Mouse (Mus musculus) heart, adult 18-20 months (tissue): ENCODE data around the gene Rnf11. TPM values are rescaled to one million over a fixed set of nuclear protein-coding genes. Genes with fewer than 3 reads are reported as not detected.
"Not testable (repeated sequence)": the region's sequence is repeated elsewhere in the genome, so short reads cannot be mapped to it uniquely, and the experiment has no call there.

ENCODE experiments used
- DNase-seq, 2 experiments: peaks; one replicate each; pipeline ENCODE4 v3.0.0; 2021 to 2022; ENCODE audit warnings: mixed read lengths in 1 of 2
- total RNA-seq, 2 experiments: library from RNA; stranded (reverse); gene quantifications; 2 replicates each; pipeline ENCODE4 v1.2.3; 2021

Gene Rnf11
- total RNA-seq, 2 experiments from 2014 or later, result 94.8 to 102 TPM

DNA sequence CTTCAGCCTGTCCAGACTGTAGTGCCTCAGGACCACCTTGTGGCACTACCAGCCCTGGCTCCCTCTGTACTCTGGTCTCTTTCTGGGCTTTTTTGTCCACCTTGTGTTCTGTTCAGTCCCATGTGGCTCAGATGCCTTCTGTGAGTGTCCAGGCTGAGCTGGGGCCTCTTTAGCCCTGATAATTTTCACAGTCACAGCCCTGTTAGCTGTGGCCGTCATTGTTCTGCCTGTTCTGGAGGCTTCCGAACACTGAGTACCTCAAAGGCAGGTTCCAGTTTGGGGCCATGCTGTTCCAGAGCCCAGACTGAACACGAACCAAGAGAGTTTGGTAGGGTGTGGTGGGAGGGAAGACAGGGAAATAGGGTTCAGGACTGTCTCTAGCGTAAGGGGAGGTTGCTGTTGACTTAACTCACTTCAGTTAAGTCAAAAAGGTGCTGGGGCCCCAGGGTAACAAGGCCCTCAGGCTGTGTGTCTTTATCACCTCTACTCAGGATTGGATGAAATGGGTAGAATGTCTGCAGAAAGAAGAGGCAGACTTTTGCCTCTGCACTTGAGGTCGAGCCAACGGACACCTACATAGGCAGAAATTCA lies 73.1 kb downstream of the Rnf11 start:
- DNase-seq, result no peak

GRCm38 (mm10) chr4:109410681-109411376 lies 73.7 kb downstream of the Rnf11 start:
- DNase-seq, result no peak

DNA sequence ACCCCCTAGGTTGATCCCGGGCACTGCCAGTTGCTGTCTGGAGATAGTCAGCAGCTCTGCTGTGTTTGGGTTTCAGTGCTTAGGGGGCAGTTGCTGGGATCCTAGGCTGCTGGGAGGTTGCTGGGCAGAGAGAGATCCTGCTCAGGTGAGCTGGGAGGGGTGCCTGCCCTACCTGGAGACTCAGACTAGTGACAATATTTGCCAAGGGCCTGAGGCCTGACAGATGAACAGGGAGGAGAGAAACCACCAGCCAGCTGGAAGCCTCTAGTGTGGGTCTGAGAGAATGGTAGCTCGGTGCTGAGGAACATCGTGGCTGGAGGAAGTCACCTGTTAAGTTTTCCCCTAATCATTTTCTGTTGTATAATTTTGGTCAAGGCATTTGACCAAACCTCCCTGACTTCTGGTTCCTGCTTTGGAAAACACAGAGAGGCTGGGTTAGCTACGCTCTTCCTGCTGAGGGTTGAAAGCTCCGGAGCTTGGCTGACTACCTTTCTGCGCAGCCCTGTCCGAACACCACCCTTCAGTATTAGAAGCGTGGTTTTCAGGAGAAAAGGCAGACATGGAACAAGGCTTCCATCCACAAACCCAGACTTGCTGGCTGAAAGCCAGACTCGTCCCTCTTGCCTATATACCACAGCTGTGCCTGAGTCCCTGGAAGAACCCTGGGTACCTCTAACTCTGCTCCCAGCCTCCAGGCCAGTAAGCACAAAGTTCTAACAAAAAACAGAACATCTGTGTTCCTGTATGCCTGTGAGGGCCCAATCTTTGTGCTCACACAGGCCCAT lies 76.6 kb downstream of the Rnf11 start:
- DNase-seq, result no peak

DNA sequence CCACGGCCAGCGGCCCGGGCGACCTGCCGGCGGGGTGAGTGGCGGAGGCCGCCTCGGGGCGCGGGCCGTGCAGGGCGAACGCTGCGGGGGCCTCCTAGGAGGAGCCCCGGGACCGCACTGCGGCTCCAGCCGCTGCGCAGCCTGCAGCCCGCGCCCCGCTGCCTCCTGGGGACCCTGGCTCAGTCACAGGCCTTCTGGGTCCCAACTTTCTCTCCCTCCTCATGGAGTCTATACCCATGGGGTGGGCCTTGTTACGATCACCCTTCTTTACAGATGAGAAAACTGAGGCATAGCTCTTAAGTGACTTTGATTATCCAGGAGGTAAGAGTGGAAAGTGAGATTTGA lies 77.4 kb downstream of the Rnf11 start:
- DNase-seq, result no peak

DNA sequence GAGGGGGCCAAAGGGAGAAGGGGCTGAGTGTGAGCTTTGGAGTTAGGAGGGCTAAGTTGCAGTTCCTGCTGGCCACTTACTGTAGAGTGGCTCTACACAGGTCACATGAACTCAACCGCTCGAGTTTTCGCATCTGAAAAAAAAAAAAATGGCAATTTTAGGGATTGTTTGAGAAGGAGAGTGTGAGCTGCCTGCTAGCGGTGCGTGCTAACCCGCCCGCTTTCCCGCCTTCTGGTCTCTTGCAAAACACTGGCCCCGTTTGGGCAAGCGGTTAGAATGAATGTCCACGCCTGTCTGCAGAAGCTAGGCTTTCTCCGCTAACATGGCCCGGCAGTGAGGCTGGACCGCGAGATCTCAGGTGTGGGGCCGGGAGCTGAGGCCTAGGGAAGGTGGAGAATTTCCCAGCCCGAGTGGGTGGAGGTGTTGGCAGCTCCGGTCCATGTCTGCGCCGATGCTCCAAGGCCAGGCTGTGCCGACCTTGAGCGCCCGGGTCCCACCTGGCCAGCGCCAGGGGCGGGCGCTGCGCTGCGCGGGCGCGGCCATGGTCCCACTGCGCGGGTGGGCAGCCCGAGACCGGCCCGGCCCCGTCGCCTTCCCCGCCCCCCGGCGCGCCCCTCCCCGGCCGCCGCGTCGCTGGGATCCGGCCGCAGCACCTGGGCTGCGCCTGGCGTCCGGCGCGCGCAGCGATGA lies 77.9 kb downstream of the Rnf11 start, which contains the start of gene Ttc39a:
TSS of gene Ttc39a (plus strand) at position 138 of the 690 bp plus-strand sequence.
- DNase-seq, result peak; percentile 36 to 64

DNA sequence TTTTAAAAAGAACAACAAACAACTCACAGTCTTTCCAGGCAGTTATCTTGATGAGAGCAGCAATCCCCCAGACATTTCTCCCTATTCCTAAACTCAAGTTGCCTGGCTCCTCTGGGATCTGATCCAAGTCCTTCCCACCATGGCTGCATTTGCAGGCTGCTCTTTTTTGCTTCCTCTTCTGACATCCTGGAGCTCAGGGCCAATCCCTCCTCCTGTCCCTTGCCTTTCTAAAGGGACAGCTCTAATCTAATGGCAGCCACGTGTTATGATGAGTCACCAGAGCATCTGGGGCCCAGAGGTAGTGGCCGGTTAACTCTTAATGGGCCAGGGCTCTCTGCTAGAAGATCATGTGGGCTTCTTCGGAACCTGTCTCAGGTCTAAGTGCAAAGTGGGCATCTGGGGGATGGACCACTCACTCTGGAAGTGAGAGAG lies 78.5 kb downstream of the Rnf11 start:
- DNase-seq, result peak; percentile 84 to 92

DNA sequence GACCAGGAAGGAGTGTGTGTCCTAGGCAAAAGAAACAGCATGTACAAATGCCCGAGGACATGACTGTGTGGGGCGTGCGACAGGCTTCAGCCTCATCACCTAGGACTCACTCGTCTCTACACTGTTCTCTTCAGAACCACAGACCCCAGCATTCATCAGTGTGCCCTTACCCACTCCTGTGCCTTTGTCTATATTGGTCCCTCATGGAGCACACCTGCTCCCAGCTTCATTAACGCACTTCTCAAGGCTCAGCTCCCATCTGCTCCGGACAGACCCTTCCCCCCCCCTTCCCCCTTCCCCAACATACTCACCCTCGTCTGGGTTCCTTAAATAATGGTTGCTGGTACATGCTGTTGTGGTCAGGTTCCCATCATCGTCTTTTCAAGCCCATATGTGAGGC lies 79.1 kb downstream of the Rnf11 start:
- no peak for DNase-seq

DNA sequence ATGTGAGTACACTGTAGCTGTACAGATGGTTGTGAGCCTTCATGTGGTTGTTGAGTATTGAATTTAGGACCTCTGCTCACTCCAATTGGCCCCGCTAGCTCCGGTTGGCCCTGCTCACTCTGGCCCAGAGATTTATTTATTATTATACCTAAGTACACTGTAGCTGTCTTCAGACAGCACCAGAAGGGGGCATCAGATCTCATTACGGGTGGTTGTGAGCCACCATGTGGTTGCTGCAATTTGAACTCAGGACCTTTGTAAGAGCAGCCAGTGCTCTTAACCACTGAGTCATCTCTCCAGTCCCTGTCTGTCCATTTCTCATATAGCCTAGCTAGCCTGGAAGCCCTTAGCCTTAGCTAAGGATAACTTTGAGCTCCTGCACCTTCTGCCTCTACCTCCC lies 79.6 kb downstream of the Rnf11 start:
- DNase-seq, result not testable (repeated sequence)

GRCm38 (mm10) chr4:109401176-109401689 lies 83.3 kb downstream of the Rnf11 start:
- no peak for DNase-seq

Other genes starting within 250 kb of the Rnf11 start
- 10 to 100 TPM; 45.1 to 49.7 TPM for gene Eps15, start 204.5 kb downstream of the Rnf11 start, total RNA-seq
- 1 to 10 TPM; 1.7 to 2.1 TPM for gene Ttc39a, start 78.1 kb downstream of the Rnf11 start, total RNA-seq
- not detected for gene 4930522H14Rik, start 46.6 kb upstream of the Rnf11 start, total RNA-seq
- gene Cdkn2c, start 182.5 kb upstream of the Rnf11 start, total RNA-seq, result 10 to 100 TPM; 10.7 to 14.4 TPM
- 10 to 100 TPM; 41.1 to 41.7 TPM for gene Faf1, start 191.9 kb upstream of the Rnf11 start, total RNA-seq